Mouse (Mus musculus): ENCODE results near the gene Mylip. TPM values are rescaled to one million over a fixed set of nuclear protein-coding genes. Genes with fewer than 3 reads are reported as not detected.
A peak's percentile ranks its signal among the peaks of the same experiment; 100 is the strongest.

The Mylip gene
- total and polyA plus RNA-seq, 3 experiments, result 0.13 TPM; not detected in 2

DNA sequence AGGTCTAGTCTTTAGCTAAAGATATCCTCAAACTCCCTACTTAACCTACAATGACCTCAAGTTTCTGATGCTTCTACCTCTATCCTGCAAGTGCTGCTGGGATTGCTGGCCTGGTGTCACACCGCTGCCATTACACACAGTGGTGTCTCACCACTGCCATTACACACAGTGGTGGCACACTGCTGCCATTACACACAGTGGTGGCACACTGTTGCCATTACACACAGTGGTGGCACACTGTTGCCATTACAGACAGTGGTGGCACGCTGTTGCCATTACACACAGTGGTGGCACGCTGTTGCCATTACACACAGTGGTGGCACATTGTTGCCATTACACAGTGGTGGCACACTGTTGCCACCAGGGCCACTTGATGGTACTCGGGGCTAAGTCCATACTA is 2.3 kb upstream of the Mylip start:
- H3K9me3 ChIP-seq (replicated peaks; ENCODE audit: low read length), result peaks cover 5% of the 10 kb centered on the region
- in situ Hi-C loops (cut with MboI; ENCODE audit: low pct_ligation_motif_present, low pct_unique_long_range_greater_than_20kb, low sequenced_read_pairs) (no loop called here), dilution Hi-C loops (cut with MboI; ENCODE audit: extremely low pct_ligation_motif_present, extremely low pct_unique_long_range_greater_than_20kb, low sequenced_read_pairs) (no loop called here)
- no peak overlapping the region for H3K4me3 ChIP-seq (replicated peaks in 1 of 3; ENCODE audit: low read depth in 2 of 3, low read length in 2 of 3, poor library complexity in 1 of 3)
- H3K36me3 ChIP-seq (replicated peaks in 1 of 2; ENCODE audit: control insufficient read depth in 1 of 2, insufficient read depth in 1 of 2, low read length in 1 of 2), result no peaks in the 10 kb centered on the region
- no peaks in the 10 kb centered on the region for H3K27me3 ChIP-seq (replicated peaks)
- no peak for DNase-seq (ENCODE audit: extremely low read depth)
- no peak overlapping the region for H3K4me2 ChIP-seq (ENCODE audit: insufficient read depth, low read depth, poor library complexity, severe bottlenecking)
- H3K27ac ChIP-seq (ENCODE audit: insufficient read depth, low read depth), result 0 out of 2 replicates have a peak overlapping the region, but pooled peaks have one; percentile 15
- no peaks in the 10 kb centered on the region for H3K4me1 ChIP-seq (ENCODE audit: control insufficient read depth in 1 of 2, insufficient read depth in 2 of 2)
- TF ChIP-seq POLR2A (IDR thresholded peaks at IDR 0.05; ENCODE audit: low read depth, low read length) (no peak), CTCF (conservative IDR thresholded peaks at IDR 0.05 in 1 of 2, IDR thresholded peaks at IDR 0.05 in 1 of 2; ENCODE audit: low read depth in 2 of 2, low read length in 2 of 2) (0 out of 4 replicates have a peak, but pooled peaks of 1 of the 2 experiments have one; percentile 1), NELFE (IDR thresholded peaks at IDR 0.05; ENCODE audit: low read depth, low read length) (no peak)
- no peak overlapping the region for H3K9ac ChIP-seq (ENCODE audit: insufficient read depth, low read depth)
- no peaks in the 10 kb centered on the region for H3K79me2 ChIP-seq (replicated peaks; ENCODE audit: control insufficient read depth, extremely low read depth, insufficient read depth, poor library complexity, severe bottlenecking)

DNA sequence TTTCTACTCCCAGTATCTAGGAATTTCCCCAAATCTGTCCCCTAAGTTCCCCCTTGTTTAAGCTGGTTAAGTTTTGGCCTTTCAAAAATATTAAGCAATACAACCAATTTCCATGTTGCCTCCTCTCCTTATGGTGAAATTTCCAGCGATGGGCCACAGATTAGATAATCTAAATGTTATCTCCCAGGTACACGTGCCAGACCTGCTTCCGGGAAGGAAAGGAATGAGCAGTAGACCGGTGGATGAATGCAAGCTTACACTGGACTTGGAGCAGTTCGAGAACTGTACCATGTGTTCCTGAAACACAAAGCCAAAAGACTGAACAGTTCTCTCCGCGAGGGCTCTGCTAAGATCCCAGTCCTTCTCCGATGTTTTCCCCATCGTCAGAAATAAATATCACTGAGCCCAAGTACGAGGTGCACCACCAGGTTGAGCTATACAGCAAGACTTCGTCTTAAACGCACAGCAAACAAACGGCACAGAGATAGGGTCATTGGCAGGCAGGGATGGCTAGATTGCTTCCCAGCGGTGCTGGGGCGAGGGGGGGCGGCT is 1.2 kb upstream of the Mylip start:
- no peak overlapping the region for H3K4me3 ChIP-seq (replicated peaks in 1 of 3; ENCODE audit: low read depth in 2 of 3, low read length in 2 of 3, poor library complexity in 1 of 3)
- no peak for DNase-seq (ENCODE audit: extremely low read depth)

DNA sequence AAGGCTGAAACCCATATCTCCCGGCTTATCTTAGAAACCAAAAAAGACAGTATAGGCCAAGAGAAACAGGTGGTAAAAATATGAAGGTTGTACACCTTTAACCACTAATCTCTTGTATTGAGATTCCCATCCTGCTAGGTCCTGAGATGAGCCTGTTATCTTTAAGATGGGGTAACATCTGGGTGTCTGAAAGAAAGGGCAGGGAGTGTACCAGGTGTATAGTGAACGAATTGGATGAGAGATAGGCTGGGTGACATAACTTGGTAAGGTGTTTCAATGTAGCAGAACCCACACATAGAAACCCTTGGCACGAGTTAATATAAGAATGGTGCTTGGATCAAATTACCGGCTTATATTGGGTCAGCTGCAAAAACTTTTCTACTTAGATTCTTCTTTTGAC is 653 bp upstream of the Mylip start:
- Histone ChIP-seq H3K4me2 (ENCODE audit: insufficient read depth, low read depth, poor library complexity, severe bottlenecking) (no peak overlapping the region), H3K4me1 (ENCODE audit: control insufficient read depth in 1 of 2, insufficient read depth in 2 of 2) (no peaks in the 10 kb centered on the region), H3K4me3 (replicated peaks in 1 of 3; ENCODE audit: low read depth in 2 of 3, low read length in 2 of 3, poor library complexity in 1 of 3) (no peak overlapping the region), H3K9me3 (replicated peaks; ENCODE audit: low read length) (peaks cover 5% of the 10 kb centered on the region), H3K27me3 (replicated peaks) (no peaks in the 10 kb centered on the region), H3K36me3 (replicated peaks in 1 of 2; ENCODE audit: control insufficient read depth in 1 of 2, insufficient read depth in 1 of 2, low read length in 1 of 2) (no peaks in the 10 kb centered on the region), H3K79me2 (replicated peaks; ENCODE audit: control insufficient read depth, extremely low read depth, insufficient read depth, poor library complexity, severe bottlenecking) (no peaks in the 10 kb centered on the region), H3K9ac (ENCODE audit: insufficient read depth, low read depth) (no peak overlapping the region), H3K27ac (ENCODE audit: insufficient read depth, low read depth) (no peak overlapping the region)
- DNase-seq (ENCODE audit: extremely low read depth), result no peak
- TF ChIP-seq E2F4 (IDR thresholded peaks at IDR 0.05; ENCODE audit: insufficient replicate concordance, low read depth, low read length) (no peak), ELF1 (IDR thresholded peaks at IDR 0.05; ENCODE audit: low read depth, low read length) (no peak), SMC3 (IDR thresholded peaks at IDR 0.05; ENCODE audit: low read depth, low read length) (no peak), JUND (conservative IDR thresholded peaks at IDR 0.05; ENCODE audit: low read depth, low read length) (no peak), TBP (conservative IDR thresholded peaks at IDR 0.05; ENCODE audit: low read depth, low read length) (no peak), BHLHE40 (IDR thresholded peaks at IDR 0.05; ENCODE audit: low read depth, low read length) (no peak), MYC (IDR thresholded peaks at IDR 0.05; ENCODE audit: low read depth, low read length) (no peak), ZNF384 (IDR thresholded peaks at IDR 0.05; ENCODE audit: low read depth, low read length) (no peak), ETS1 (conservative IDR thresholded peaks at IDR 0.05; ENCODE audit: low read depth, low read length) (no peak), ZC3H11A (IDR thresholded peaks at IDR 0.05; ENCODE audit: low read depth, low read length) (no peak), GABPA (IDR thresholded peaks at IDR 0.05; ENCODE audit: insufficient replicate concordance, low read depth, low read length) (no peak), CHD2 (IDR thresholded peaks at IDR 0.05; ENCODE audit: low read length) (no peak), CTCF (conservative IDR thresholded peaks at IDR 0.05 in 1 of 2, IDR thresholded peaks at IDR 0.05 in 1 of 2; ENCODE audit: low read depth in 2 of 2, low read length in 2 of 2) (no peak), CHD1 (IDR thresholded peaks at IDR 0.05; ENCODE audit: low read depth, low read length) (no peak), ZMIZ1 (IDR thresholded peaks at IDR 0.05; ENCODE audit: low read depth, low read length) (no peak), HCFC1 (IDR thresholded peaks at IDR 0.05; ENCODE audit: low read depth, low read length) (no peak)
- in situ Hi-C loops (cut with MboI; ENCODE audit: low pct_ligation_motif_present, low pct_unique_long_range_greater_than_20kb, low sequenced_read_pairs) (no loop called here), dilution Hi-C loops (cut with MboI; ENCODE audit: extremely low pct_ligation_motif_present, extremely low pct_unique_long_range_greater_than_20kb, low sequenced_read_pairs) (no loop called here)

More for the DNA sequence above, 1.2 kb upstream of the Mylip start:
- no peaks in the 10 kb centered on the region for H3K79me2 ChIP-seq (replicated peaks; ENCODE audit: control insufficient read depth, extremely low read depth, insufficient read depth, poor library complexity, severe bottlenecking)
- no peaks in the 10 kb centered on the region for H3K27me3 ChIP-seq (replicated peaks)
- H3K4me1 ChIP-seq (ENCODE audit: control insufficient read depth in 1 of 2, insufficient read depth in 2 of 2), result no peaks in the 10 kb centered on the region
- H3K9ac ChIP-seq (ENCODE audit: insufficient read depth, low read depth), result no peak overlapping the region
- dilution Hi-C loops (cut with MboI; ENCODE audit: extremely low pct_ligation_motif_present, extremely low pct_unique_long_range_greater_than_20kb, low sequenced_read_pairs) (no loop called here), in situ Hi-C loops (cut with MboI; ENCODE audit: low pct_ligation_motif_present, low pct_unique_long_range_greater_than_20kb, low sequenced_read_pairs) (no loop called here)
- no peak for TF ChIP-seq CTCF (conservative IDR thresholded peaks at IDR 0.05 in 1 of 2, IDR thresholded peaks at IDR 0.05 in 1 of 2; ENCODE audit: low read depth in 2 of 2, low read length in 2 of 2)
- TF ChIP-seq BHLHE40 (IDR thresholded peaks at IDR 0.05; ENCODE audit: low read depth, low read length), result no peak
- TF ChIP-seq KAT2A (IDR thresholded peaks at IDR 0.05; ENCODE audit: insufficient replicate concordance, low read length), result no peak
- no peak for TF ChIP-seq SMC3 (IDR thresholded peaks at IDR 0.05; ENCODE audit: low read depth, low read length)
- no peak for TF ChIP-seq JUND (conservative IDR thresholded peaks at IDR 0.05; ENCODE audit: low read depth, low read length)
- TF ChIP-seq GABPA (IDR thresholded peaks at IDR 0.05; ENCODE audit: insufficient replicate concordance, low read depth, low read length), result no peak
- no peak for TF ChIP-seq ZC3H11A (IDR thresholded peaks at IDR 0.05; ENCODE audit: low read depth, low read length)
- TF ChIP-seq TCF12 (IDR thresholded peaks at IDR 0.05; ENCODE audit: low read depth, low read length), result no peak
- no peak overlapping the region for H3K4me2 ChIP-seq (ENCODE audit: insufficient read depth, low read depth, poor library complexity, severe bottlenecking)
- no peak overlapping the region for H3K27ac ChIP-seq (ENCODE audit: insufficient read depth, low read depth)
- H3K36me3 ChIP-seq (replicated peaks in 1 of 2; ENCODE audit: control insufficient read depth in 1 of 2, insufficient read depth in 1 of 2, low read length in 1 of 2), result no peaks in the 10 kb centered on the region
- H3K9me3 ChIP-seq (replicated peaks; ENCODE audit: low read length), result peaks cover 5% of the 10 kb centered on the region

Data from CH12.LX (cell line).